Mouse (Mus musculus): ENCODE measurements at regions not wholly inside any gene's neighbourhood (a gene's known extent, or its start where the extent isn't known, plus 50 kb on each side); places are given as distances from the start of the nearest gene placed in this dataset.
"Not testable (repeated sequence)": the region's sequence is repeated elsewhere in the genome, so short reads cannot be mapped to it uniquely, and the experiment has no call there.

DNA sequence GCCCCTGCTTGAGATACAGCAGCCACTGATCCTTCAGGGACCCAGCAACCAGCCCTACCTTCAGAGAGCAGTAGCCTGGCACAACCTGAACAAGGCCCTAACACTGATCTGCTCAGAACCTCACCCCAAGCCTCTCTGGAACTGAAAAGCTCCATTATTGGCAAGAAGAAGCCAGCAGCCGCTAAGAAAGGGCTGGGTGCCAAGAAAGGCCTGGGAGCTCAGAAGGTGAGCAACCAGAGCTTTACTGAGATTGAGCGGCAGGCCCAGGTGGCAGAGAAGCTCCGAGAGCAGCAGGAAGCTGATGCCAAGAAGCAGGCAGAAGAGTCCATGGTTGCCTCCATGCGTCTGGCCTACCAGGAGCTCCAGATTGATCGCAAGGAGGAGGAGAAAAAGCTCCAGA is 74.4 kb upstream of the Oxtr start:
- not testable (repeated sequence) for ATAC-seq

- ATAC-seq: not testable (repeated sequence)
Observed at GRCm38 (mm10) chr6:112563659-112564058, 73.9 kb upstream of the Oxtr start.

DNA sequence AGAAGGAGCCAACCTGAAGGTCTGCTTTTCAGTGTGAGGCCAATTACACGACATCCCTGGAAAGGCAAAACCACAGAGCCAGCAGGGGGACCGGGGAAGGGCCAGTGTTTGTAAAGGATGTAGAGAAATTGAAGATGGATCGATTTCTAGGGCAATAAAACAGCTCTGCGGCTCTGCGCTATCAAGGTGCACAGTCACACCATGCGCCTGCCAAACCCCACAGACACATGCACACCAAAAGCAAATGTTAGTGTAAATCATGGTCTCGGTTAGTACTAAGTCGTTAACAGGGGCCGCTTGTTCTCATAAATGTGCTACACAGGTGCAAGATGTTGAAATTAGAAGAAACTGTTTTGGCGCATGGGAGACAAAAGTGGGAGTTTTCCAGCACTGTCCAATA is 72.3 kb upstream of the Oxtr start:
- no peak for ATAC-seq

GRCm38 (mm10) chr6:112561568-112561967 is 71.8 kb upstream of the Oxtr start:
- no peak for ATAC-seq

GRCm38 (mm10) chr6:112559549-112559948 is 69.8 kb upstream of the Oxtr start:
- ATAC-seq: no peak

- no peak for ATAC-seq
Observed at GRCm38 (mm10) chr6:112557516-112557915, 67.8 kb upstream of the Oxtr start.

- no peak for ATAC-seq
Observed at GRCm38 (mm10) chr6:112556401-112557165, 66.8 kb upstream of the Oxtr start.

DNA sequence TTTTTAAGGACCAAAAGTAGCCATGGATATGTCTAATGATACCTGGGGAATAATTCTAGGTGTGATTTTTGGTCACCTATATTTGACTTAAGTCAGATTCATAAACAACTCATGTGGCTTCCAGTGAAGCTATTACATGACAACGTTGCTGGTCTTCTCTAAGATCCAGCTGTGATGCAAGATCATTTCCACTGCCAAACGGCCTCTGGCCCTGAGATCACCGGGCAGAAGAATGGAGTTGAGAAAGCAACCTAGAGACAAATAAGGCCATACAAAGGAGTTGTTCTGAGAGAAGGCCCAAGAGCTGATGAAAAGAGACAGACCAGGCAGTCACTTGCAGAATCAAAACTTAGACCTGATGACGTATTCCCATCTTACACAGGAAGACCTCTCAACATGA is 64.3 kb upstream of the Oxtr start:
- ATAC-seq: no peak

GRCm38 (mm10) chr6:112553231-112553920 is 63.6 kb upstream of the Oxtr start:
- ATAC-seq: no peak

DNA sequence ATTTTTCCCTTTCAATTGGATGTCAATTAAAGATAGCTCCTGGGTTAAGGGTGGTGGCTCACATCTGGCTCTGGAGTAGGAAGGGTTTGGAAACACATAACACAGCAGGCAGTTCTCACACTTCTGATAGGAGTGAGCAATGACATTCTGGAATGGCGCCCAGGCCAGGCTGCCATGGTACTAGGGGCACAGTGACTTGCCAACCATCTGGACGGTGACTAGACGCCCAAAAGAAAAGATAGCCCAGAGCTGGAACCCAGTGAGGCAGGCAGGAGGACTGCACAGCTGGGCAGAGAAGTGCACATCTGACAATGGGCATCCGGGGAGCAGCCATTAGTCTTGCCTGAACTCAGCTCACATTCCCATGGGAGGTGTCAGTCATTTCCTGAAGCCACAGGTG is 62.8 kb upstream of the Oxtr start:
- no peak for ATAC-seq

DNA sequence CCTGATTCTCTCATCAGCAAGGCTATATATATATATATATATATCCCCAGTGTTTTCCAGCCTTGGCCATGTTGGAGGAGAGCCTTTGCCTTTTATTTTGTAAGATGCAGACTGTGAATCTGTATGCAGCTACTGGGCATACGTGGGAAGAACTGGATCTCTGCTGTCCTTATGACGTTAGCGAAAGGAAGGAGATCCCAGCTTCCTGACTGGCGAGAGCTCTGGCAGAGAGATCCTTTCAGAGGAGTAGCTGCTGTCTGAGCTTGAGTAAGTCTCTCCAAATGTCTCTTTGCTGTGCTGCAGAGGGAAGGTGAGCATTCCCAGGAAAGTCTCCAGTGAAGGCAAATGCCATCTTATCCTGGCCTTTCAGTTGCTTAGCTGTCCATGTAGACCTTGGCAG is 61.6 kb upstream of the Oxtr start:
- no peak for ATAC-seq

DNA sequence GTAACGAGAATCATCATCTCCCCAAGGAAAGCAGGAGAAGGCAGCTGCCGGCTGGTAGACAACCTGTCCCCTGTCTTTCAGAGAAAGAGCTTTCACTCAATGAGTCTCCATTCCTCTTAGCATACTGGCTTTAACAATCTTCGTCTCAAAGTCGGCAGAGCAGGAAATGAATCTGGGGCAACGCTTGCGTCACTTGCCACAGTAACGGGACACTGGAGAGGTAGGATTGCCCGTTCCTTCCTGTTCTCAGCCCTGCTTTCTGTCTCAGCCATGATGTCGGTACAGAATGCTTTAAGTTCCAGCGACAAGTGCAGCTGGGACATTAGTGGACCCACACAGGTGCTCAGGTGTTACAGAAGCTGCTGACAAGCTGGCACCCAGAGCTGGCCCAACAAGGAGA is 57.5 kb upstream of the Oxtr start:
- ATAC-seq: peak; percentile 82

GRCm38 (mm10) chr6:112546033-112546432 is 56.3 kb upstream of the Oxtr start:
- ATAC-seq: no peak

GRCm38 (mm10) chr6:112544315-112544714 is 54.6 kb upstream of the Oxtr start:
- ATAC-seq: no peak

DNA sequence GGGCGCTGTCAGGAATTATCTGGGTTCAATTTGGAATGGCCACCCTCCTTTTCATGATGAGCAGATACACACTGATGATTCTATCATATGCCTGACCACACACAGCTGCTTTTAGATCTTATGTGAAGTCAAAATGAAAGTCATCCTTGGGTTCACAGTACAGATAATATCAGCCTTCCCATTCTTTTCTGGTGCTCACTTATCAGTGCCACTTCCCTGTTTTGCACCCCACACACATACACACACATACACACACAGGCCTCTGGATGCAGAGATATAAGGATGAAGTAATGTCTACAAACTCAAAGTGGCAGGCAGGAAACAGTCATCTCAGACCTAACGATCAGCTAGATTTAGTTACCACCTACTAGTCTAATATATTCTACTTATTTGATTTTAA is 52.9 kb upstream of the Oxtr start:
- ATAC-seq: no peak

All from inflammation-experienced regulatory T-cells, adult 6 months (primary cell).